Mouse (Mus musculus): ENCODE data around the gene Mcu. TPM values are rescaled to one million over a fixed set of nuclear protein-coding genes. Genes with fewer than 3 reads are reported as not detected.

Gene Mcu
- polyA plus RNA-seq, 1 experiment from 2014 or later = 19.4 TPM

DNA sequence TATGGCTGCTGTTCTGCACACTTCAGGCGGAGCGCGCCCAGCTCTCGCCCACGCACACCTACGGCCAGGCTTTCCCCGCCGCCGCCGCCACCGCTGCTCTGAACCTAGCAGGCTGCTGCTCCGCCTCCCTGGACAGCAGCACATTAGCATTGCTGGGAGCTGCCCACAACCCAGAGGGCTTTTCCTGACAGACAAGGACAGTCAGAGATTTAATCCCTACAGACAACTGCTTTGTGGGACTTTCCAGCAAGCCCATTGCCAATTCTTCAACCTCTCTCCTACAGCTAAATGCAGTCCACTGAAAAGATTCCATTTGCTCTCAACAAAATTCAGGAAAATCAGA lies 77.0 kb downstream of the Mcu start:
- H3K36me3 ChIP-seq = 0 out of 2 replicates have a peak, but pooled peaks cover 3% of the 10 kb centered on the region
- H3K27me3 ChIP-seq (ENCODE audit: insufficient read depth, poor library complexity, severe bottlenecking) = no peaks in the 10 kb centered on the region
- WGBS = under 1% methylated on average over 12 of the region's 12 CpGs
- DNase-seq (ENCODE audit: low spot score) = peak; percentile 89
- H3K4me3 ChIP-seq = peak overlapping the region; percentile 56
- H3K27ac ChIP-seq = peak overlapping the region; percentile 67
- H3K4me1 ChIP-seq = peaks cover 22% of the 10 kb centered on the region
- H3K9me3 ChIP-seq = no peaks in the 10 kb centered on the region

DNA sequence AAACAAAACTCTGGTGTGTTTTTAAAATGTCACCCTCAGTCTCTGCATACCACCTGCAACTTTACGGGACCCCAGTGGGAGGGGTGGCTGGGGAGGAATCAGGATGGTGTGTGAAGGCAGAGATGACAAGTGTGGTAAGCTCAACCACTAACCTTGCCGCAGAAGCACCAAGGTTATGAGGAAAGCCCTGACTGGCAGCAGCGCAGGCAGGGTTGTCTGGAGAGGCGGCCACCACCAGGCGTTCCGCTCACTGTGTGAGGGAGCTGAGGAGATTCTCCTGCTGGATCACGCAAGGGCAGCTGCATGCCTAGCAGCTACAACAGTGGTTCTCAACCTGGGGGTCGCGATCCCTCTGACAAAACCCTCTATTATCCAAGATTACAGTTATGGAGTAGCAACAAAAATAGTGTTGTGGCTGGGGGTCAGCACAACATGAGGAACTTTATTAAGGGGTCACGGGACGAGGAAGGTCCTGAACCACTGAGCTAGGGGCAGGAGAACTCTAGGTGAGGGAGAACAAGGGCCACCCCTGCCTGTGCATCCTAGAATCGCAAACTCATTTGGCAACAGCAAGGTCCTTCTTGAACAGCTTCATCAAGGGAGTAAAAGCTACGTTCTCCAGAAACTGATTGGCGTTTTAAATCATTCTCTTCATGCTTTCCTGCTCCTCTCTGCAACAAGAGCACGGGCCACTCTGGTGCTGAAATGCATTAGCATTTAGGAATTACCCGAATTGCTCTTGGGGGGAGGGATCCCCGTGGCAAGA lies 77.5 kb downstream of the Mcu start:
- H3K4me3 ChIP-seq = peak overlapping the region; percentile 56
- H3K27me3 ChIP-seq (ENCODE audit: insufficient read depth, poor library complexity, severe bottlenecking) = no peaks in the 10 kb centered on the region
- peaks cover 22% of the 10 kb centered on the region for H3K4me1 ChIP-seq
- peak overlapping the region; percentile 67 for H3K27ac ChIP-seq
- DNase-seq (ENCODE audit: low spot score) = peak; percentile 81
- H3K9me3 ChIP-seq = no peaks in the 10 kb centered on the region
- WGBS = 25% methylated on average over 17 of the region's 17 CpGs
- 0 out of 2 replicates have a peak, but pooled peaks cover 3% of the 10 kb centered on the region for H3K36me3 ChIP-seq

DNA sequence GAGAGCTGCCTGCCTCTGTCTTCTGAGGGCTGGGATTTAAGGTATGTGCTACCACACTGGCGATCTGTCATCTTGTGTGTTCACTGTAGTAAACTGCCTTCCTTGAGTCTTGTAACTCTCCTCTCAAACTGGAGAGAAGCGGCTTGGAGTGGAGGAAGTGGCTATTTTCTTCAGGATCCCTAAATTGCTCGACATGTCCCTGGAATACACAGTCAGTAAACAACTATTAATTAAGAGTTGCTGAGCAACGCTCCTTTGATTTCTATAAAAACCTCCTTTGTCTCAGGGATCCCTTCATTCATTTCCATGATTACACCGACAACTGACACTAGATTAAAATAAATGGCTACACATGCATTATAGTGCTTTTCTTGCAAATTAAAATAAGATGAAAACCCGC lies 78.4 kb downstream of the Mcu start:
- H3K36me3 ChIP-seq = 0 out of 2 replicates have a peak, but pooled peaks cover 3% of the 10 kb centered on the region
- 90% methylated on average over 6 of the region's 6 CpGs for WGBS

DNA sequence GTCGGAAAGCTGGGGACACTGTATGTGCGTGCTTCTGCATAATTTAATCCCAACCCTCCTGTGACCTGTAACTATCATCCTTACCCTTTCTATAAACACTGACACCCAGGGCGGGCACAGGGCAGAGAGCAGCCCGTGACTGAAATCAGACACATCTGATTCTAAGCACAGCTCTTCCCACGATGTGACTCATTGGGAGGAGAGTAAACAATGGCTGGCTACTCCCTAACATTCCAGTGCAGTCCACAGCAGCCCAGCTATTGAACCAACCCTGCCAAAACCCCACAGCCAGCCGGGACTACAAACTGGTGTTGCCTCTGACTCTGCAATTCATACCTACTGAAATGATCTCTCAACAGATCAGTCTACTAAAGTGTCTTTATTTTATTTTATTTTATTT lies 78.9 kb downstream of the Mcu start:
- no peak for DNase-seq (ENCODE audit: low spot score)
- H3K27ac ChIP-seq = no peak overlapping the region
- peaks cover 22% of the 10 kb centered on the region for H3K4me1 ChIP-seq
- H3K4me3 ChIP-seq = no peak overlapping the region
- no peaks in the 10 kb centered on the region for H3K9me3 ChIP-seq
- 0 out of 2 replicates have a peak, but pooled peaks cover 3% of the 10 kb centered on the region for H3K36me3 ChIP-seq
- H3K27me3 ChIP-seq (ENCODE audit: insufficient read depth, poor library complexity, severe bottlenecking) = no peaks in the 10 kb centered on the region
- 60% methylated on average over 6 of the region's 6 CpGs for WGBS

More for the DNA sequence above, 78.4 kb downstream of the Mcu start:
- H3K27ac ChIP-seq = peak overlapping the region; percentile 67; the same call in 1 of the 2 replicates
- no peaks in the 10 kb centered on the region for H3K9me3 ChIP-seq
- H3K27me3 ChIP-seq (ENCODE audit: insufficient read depth, poor library complexity, severe bottlenecking) = no peaks in the 10 kb centered on the region
- no peak overlapping the region for H3K4me3 ChIP-seq
- DNase-seq (ENCODE audit: low spot score) = no peak
- H3K4me1 ChIP-seq = peaks cover 22% of the 10 kb centered on the region

DNA sequence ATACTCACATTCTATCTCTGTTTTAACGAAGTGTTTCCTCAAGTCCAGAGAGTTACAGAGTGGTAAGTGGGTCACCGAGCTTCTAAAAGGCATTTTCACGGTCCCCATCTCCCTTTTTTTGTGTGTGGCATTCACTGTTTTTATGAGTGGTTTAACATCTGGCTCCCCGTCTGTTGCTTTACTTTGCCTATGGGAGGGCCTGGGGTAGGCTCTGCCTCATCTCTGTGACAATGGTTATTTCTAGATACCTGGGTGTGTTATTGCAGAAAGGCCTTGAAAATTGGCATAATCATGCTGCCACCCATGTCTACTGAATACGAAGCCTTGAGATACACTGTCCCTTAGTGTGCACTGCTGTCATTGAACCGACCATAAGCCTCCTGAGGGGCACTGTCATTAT lies 84.2 kb downstream of the Mcu start:
- no peak overlapping the region for H3K4me3 ChIP-seq
- no peaks in the 10 kb centered on the region for H3K27me3 ChIP-seq (ENCODE audit: insufficient read depth, poor library complexity, severe bottlenecking)
- no peaks in the 10 kb centered on the region for H3K9me3 ChIP-seq
- no peaks in the 10 kb centered on the region for H3K4me1 ChIP-seq
- 0 out of 2 replicates have a peak, but pooled peaks cover 3% of the 10 kb centered on the region for H3K36me3 ChIP-seq
- 89% methylated on average over 6 of the region's 6 CpGs for WGBS
- DNase-seq (ENCODE audit: low spot score) = no peak
- H3K27ac ChIP-seq = no peak overlapping the region

DNA sequence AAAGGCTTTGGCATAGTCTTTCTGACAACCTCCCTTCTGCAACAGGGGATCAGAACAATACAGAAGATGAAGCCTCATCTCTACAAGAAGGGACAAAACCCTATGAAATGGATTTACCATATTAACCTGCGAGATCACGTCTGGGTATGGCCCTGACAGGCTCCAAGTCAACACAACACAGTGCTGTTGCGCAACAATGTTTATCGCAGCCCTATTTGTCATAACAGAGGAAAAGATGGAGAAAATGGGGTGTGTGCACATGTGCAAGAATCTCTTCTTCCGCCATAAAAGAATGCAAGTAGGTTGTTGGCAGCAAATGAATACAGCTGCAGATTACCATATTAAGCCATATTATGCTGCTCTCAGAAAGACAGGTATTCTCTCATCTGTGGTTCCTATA lies 88.7 kb downstream of the Mcu start:
- DNase-seq (ENCODE audit: low spot score) = no peak
- no peak overlapping the region for H3K27ac ChIP-seq
- H3K4me1 ChIP-seq = peaks cover 25% of the 10 kb centered on the region
- H3K27me3 ChIP-seq (ENCODE audit: insufficient read depth, poor library complexity, severe bottlenecking) = no peaks in the 10 kb centered on the region
- no peak overlapping the region for H3K4me3 ChIP-seq
- H3K9me3 ChIP-seq = no peaks in the 10 kb centered on the region
- WGBS = 95% methylated on average over 5 of the region's 5 CpGs
- no peaks in the 10 kb centered on the region for H3K36me3 ChIP-seq

DNA sequence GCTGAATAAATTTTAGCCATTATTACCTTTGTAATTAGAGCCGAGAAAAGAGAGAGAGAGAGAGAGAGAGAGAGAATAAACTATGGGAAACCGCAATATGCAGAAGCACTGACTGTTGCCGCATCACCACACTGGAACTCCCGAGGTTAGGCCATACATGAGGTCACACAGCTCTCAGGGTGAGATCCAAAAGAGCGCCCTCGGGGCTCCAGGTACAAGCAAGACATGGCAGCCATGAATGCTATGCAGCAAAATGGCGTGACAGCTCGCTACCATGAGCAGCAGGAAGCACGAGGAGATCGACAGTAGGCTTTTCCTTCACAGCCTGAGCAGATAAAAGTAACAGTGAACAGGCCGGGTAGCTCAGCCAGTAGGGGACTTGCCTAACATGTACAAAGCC lies 89.2 kb downstream of the Mcu start:
- no peak overlapping the region for H3K4me3 ChIP-seq
- 79% methylated on average over 11 of the region's 11 CpGs for WGBS
- H3K27ac ChIP-seq = no peak overlapping the region
- H3K36me3 ChIP-seq = no peaks in the 10 kb centered on the region
- peaks cover 25% of the 10 kb centered on the region for H3K4me1 ChIP-seq
- DNase-seq (ENCODE audit: low spot score) = no peak
- H3K9me3 ChIP-seq = no peaks in the 10 kb centered on the region
- H3K27me3 ChIP-seq (ENCODE audit: insufficient read depth, poor library complexity, severe bottlenecking) = no peaks in the 10 kb centered on the region

DNA sequence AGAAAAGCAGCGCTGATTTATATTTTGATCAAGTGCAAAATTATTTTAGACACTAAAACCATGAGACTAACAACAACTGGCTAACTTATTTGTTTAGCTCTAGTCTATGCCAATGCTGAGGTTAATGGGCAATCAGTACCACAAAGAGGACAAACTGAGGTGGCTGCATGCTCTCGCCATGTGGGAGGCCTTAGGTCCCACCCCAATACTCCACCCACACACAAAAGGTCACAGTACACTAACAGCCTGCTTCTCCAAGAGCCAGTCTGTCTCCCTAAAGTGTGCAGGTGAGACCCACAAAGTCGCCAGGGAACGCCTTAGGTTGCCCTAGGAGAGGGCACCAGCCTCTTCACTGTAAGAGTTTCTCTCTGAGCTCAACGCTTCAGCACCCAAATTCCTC lies 91.8 kb downstream of the Mcu start:
- Histone ChIP-seq H3K27ac (peak overlapping the region; percentile 71), H3K36me3 (no peaks in the 10 kb centered on the region), H3K9me3 (no peaks in the 10 kb centered on the region), H3K4me1 (peaks cover 25% of the 10 kb centered on the region), H3K27me3 (ENCODE audit: insufficient read depth, poor library complexity, severe bottlenecking) (no peaks in the 10 kb centered on the region), H3K4me3 (no peak overlapping the region)
- DNase-seq (ENCODE audit: low spot score) = no peak
- whole genome bisulfite sequencing = 69% methylated on average over 5 of the region's 5 CpGs

DNA sequence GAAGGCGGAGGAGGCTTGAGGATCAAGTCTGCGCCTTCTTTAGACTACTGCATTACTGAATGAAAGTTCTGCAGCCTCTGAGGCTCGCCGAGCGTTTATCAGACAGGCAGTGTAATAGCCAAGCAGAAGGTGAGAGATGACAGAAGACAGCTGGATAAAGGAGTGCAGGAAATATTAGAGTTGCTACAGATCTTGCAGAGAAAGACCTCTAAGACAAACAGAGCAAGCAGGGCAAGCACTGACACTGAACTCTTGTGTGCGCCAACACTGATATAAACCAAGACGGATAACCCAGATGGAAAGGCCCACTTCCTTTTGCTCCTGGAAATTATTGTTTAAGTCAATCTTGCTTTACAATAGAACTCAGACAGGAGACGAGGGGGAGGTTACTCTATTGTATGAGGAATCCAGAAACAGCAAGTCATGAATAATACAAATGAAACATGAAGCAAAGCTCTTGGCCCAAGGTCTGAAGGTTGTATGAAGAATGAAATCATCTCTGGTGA lies 92.6 kb downstream of the Mcu start:
- Histone ChIP-seq H3K27me3 (ENCODE audit: insufficient read depth, poor library complexity, severe bottlenecking) (no peaks in the 10 kb centered on the region), H3K27ac (peak overlapping the region; percentile 71), H3K4me1 (peaks cover 25% of the 10 kb centered on the region), H3K9me3 (no peaks in the 10 kb centered on the region), H3K36me3 (no peaks in the 10 kb centered on the region), H3K4me3 (no peak overlapping the region; the same call in 1 of the 2 replicates)
- 28% methylated on average over 8 of the region's 8 CpGs for WGBS
- DNase-seq (ENCODE audit: low spot score) = no peak

DNA sequence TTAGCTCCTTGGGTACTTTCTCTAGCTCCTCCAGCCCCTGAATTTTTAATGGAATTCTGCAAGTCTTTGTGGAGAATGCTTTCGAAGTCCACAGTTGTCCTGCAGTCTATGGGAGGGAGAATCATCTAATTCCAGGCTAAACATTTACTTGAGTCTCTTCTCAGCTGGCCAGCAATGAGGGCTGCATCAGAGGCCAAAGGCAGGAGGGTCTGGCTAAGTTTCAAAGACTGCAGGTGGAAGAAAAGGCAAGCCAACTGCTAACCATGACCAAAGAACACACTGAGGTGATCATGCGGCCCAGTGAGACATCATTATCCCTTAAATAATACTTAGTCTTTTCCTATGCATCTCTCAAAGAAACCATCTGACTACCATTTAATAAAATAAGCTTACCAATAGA lies 95.8 kb downstream of the Mcu start:
- Histone ChIP-seq H3K4me1 (peaks cover 25% of the 10 kb centered on the region), H3K27me3 (ENCODE audit: insufficient read depth, poor library complexity, severe bottlenecking) (no peaks in the 10 kb centered on the region), H3K36me3 (no peaks in the 10 kb centered on the region), H3K4me3 (no peak overlapping the region), H3K27ac (no peak overlapping the region), H3K9me3 (no peaks in the 10 kb centered on the region)
- DNase-seq (ENCODE audit: low spot score) = peak; percentile 5
- WGBS = 96% methylated on average over 2 of the region's 2 CpGs

DNA sequence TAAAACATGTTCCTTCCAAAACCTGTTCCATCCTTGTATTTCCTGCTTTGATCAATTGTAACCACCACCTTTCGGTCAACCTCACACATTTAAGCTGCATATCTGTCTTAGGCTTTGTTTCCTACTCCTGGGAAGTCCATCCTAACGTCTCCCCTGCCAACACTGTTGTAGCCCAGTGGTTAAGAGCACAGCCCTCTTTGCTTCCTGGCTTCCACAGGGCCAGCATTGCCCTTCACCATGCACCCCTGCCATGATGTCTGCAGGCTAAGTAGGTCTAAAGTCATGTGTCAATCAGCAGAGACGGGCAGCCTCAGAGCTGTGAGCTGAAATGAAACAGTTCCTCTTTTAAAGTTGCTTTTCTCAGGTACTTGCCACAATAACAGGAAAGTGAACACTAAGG lies 97.1 kb downstream of the Mcu start:
- H3K27ac ChIP-seq = no peak overlapping the region
- peaks cover 23% of the 10 kb centered on the region for H3K4me1 ChIP-seq
- H3K36me3 ChIP-seq = no peaks in the 10 kb centered on the region
- DNase-seq (ENCODE audit: low spot score) = peak; percentile 63
- WGBS = 79% methylated on average over 3 of the region's 3 CpGs
- no peaks in the 10 kb centered on the region for H3K27me3 ChIP-seq (ENCODE audit: insufficient read depth, poor library complexity, severe bottlenecking)
- H3K9me3 ChIP-seq = no peaks in the 10 kb centered on the region
- no peak overlapping the region for H3K4me3 ChIP-seq

DNA sequence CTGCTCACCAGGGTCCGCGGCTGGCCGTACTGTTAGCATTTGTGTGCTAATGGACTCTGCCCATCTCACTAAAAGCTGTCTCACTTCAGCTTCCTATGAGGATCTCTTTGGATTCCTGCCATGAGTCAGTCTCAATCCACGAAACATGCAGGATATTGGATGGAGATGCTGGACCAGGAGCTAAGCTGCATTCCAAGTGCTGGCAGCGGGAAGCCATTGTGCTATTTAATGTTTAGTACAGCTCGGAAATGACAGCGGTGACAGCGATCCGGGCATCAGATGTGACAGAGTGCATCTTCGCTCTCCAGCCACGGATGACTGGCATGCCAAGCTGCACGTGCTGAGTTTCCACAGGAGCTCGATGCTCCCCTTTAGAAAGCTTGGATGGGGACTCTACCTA lies 99.3 kb downstream of the Mcu start:
- Histone ChIP-seq H3K4me3 (no peak overlapping the region), H3K9me3 (no peaks in the 10 kb centered on the region), H3K27ac (no peak overlapping the region), H3K27me3 (ENCODE audit: insufficient read depth, poor library complexity, severe bottlenecking) (no peaks in the 10 kb centered on the region), H3K36me3 (no peaks in the 10 kb centered on the region), H3K4me1 (peaks cover 19% of the 10 kb centered on the region)
- DNase-seq (ENCODE audit: low spot score) = peak; percentile 67
- WGBS = 90% methylated on average over 13 of the region's 13 CpGs

DNA sequence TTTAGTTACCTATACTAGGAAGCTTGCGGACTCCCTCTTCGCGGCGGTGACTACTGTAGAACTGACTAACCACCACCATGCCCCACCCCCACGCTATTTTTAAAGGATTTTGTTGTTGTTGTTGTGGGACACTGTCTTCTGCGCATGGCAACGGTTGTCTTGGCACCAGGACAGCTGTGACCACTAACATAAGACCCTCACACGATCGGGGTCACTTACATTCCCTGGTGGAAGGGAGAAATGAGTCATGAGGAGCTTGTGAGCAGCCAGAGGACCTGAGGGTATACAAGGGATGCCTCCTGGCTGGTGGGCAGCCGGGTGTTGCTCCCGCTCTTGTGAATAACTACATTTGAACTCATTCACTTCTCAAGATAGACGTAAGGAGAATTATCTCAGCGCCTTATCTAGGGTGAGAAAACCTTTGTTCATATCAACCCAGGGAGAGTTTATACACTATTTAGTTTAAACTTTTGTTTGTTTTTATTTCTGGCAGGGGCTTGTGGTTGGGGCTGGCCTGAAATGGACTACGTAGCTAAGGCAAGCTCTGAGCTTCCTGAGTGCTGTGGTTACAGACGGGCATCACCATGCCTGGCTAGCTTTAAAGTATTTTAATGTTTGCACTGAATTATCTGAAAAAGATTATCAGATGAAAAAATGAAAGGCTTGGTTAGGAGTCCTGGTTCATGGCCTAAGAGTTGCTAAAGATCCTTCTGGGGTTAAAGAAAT lies 101.6 kb downstream of the Mcu start:
- H3K9me3 ChIP-seq = no peaks in the 10 kb centered on the region
- H3K36me3 ChIP-seq = no peaks in the 10 kb centered on the region
- peak; percentile 82 for DNase-seq (ENCODE audit: low spot score)
- H3K4me1 ChIP-seq = peaks cover 38% of the 10 kb centered on the region
- 55% methylated on average over 15 of the region's 15 CpGs for WGBS
- no peak overlapping the region for H3K4me3 ChIP-seq
- H3K27ac ChIP-seq = peak overlapping the region; percentile 56
- H3K27me3 ChIP-seq (ENCODE audit: insufficient read depth, poor library complexity, severe bottlenecking) = no peaks in the 10 kb centered on the region

Measured in heart, embryonic 10.5 days (tissue).